Mouse (Mus musculus) liver, postnatal 0 days (tissue): ENCODE measurements at regions not wholly inside any gene's neighbourhood (a gene's known extent, or its start where the extent isn't known, plus 50 kb on each side); places are given as distances from the start of the nearest gene placed in this dataset.

Experiments
- CTCF ChIP-seq: sonication (generic); IDR thresholded peaks from 2 replicates; pipeline ENCODE4 v1.5.1; 2016; ENCODE audit warnings: antibody characterized with exemption, low read depth
- EP300 ChIP-seq: IDR thresholded peaks from 2 replicates; pipeline ENCODE4 v1.6.1; 2016; ENCODE audit warnings: antibody characterized with exemption, low read depth, mild to moderate bottlenecking

GRCm38 (mm10) chr5:118355287-118355686, 110.3 kb downstream of the 2410131K14Rik start:
- TF ChIP-seq CTCF, result no peak
- TF ChIP-seq EP300, result no peak
